Mouse (Mus musculus) MEL-GATA-1-ER (cell line): ENCODE data around the gene Myh10.

Source experiments
- DNase-seq: peaks from one replicate; pipeline ENCODE4 v3.0.0-alpha.2; 2012; ENCODE audit warnings: low read depth; ENCODE audit errors: extremely low read depth

Gene Myh10

GRCm38 (mm10) chr11:68745374-68746200 is 54.2 kb downstream of the Myh10 start:
- DNase-seq: no peak

DNA sequence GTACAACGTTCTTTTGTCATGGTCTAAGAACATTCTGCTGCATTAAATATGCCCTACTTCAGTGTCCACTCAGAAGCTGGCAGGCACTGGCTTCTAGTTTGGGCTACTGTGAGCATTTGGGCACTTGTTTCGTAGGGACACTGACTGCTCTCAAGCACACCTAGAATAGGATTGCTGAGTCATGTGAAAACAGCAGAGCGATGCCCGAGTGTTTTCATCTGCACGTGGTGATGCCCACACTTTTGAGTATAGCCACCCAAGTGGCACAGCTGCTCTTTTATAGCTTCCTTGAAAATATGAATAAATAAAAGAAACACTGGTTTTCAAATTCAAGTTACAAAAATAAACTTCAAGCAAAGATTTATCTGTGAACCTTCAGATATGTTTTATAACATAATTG is 56.8 kb downstream of the Myh10 start:
- DNase-seq: no peak

GRCm38 (mm10) chr11:68750206-68750605 is 58.8 kb downstream of the Myh10 start:
- DNase-seq: no peak

DNA sequence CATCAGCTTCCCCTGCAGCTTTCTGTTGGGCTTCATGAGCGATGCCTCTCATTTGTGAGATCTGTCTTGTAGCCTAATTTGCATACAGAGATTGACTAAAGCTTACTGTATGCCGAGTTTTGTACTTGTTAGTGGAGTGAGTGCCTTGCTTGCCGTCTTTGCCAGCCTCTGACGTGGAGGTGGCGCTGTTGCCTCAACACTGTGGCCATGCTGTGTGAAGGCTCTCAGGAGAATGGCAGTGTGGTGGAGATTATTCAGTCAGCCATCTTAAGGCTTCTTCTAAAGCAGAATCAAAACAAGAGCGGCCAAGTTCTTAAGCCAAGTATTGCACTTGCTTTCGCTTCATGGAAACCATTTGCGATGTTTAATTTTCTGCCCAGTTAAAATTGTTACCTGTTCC is 59.6 kb downstream of the Myh10 start:
- DNase-seq: no peak

DNA sequence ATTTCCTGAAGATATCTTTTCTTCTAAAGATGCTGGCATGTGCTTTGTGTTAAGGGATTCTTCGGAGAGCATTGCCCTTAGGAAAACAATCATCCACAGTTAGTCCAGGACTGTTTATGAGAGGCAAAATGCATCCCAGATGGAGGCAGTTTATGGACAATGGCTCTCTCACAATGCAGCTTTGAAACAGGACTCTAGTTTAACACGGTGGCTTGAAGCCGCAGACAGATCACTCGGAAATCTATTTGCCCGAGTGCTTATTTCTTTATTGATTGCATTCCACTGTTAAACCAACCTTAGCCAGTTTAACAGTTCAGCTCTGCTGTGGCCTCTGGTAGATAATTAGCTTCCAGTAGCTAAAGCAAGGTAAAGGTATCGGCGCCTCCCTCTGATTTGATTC is 62.9 kb downstream of the Myh10 start:
- no peak for DNase-seq

- no peak for DNase-seq
Observed at GRCm38 (mm10) chr11:68756456-68757348, 65.3 kb downstream of the Myh10 start.

DNA sequence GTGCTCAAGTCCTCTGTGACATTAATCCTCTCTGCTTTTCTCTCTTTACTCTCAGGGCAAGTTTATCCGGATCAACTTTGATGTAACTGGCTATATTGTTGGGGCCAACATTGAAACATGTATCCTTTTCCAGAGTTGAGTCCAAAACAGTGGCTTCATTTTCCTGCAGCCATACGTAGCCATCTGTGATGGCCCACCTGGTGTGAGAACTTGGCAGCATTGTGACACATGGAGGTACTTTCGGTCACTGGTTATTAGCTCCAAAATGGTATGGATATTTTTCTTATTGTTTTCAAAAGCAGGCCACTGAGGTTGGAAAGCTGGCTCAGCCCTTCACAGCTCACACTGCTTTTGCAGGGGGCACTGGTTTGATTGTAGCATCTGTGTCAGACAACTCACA is 68.3 kb downstream of the Myh10 start:
- no peak for DNase-seq

DNA sequence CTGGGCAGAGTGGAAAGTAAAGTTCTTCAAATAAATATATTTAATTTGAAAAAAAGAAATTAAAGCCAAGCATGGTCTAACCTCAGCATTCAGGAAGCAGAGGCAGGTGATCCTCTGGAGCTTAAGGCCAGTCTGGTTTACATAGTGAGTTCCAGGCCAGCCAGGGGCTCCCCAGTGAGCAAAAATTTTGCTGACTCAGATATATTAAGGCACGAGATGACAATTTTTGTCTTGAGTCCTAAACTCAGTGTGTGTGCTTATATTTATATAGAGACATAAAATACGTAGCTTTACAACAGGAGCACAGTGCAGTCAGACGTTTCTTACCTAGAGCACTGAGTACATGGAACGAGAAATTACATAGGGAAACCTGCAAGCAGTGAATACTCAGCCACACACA is 69.8 kb downstream of the Myh10 start:
- no peak for DNase-seq

GRCm38 (mm10) chr11:68761664-68762063 is 70.3 kb downstream of the Myh10 start:
- DNase-seq: no peak

DNA sequence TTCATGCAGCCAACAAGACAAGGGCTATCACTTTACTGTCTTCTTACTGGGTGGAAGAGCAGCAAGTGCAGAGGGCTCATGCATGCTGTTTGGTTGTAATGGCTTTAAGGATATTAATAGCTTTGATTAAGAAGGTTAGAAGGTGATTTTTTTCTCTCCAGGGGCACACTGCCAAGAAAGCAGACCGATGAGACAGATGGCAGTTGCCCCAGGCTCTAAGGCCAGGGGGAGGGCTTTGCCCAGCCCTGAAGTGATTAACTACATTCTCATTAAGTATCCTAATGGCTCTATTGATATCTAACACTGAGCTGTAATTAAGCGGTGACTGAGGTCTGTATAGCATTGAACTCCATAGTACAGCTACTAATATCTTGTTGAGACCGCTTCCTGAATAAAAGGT is 73.3 kb downstream of the Myh10 start:
- no peak for DNase-seq

DNA sequence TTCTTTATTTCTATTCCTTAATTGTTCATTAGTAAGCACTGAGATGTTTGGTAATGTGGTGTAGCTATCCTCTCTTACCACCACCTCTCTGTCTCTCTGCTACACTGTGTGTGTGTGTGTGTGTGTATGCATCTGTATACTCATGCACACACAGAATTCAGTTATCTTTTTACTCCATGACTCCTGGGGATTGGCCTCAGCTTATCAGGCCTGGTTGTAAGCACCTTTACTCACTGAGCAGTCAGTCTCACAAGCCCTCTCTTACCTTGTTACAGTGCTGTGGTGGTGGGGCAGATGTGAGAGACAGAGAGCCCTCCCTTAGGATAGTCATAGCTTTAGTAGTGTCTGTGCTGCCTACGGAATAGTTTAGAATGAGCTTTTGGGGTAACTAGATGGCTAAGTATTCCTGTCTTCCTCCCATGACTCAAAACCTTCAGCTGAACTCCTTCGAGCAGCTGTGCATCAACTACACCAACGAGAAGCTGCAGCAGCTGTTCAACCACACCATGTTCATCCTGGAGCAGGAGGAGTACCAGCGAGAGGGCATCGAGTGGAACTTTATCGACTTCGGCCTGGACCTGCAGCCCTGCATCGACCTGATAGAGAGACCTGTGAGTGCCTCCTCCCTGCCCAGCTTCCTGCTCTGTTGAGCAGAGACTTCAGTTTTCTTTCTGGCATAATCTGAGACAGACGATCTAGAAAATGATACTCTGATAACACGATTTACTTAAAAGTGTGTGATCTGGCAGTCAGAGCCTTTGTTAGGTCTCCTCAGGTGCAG is 76.6 kb downstream of the Myh10 start:
- no peak for DNase-seq

- DNase-seq: no peak
Observed at GRCm38 (mm10) chr11:68769770-68770510, 78.6 kb downstream of the Myh10 start.

DNA sequence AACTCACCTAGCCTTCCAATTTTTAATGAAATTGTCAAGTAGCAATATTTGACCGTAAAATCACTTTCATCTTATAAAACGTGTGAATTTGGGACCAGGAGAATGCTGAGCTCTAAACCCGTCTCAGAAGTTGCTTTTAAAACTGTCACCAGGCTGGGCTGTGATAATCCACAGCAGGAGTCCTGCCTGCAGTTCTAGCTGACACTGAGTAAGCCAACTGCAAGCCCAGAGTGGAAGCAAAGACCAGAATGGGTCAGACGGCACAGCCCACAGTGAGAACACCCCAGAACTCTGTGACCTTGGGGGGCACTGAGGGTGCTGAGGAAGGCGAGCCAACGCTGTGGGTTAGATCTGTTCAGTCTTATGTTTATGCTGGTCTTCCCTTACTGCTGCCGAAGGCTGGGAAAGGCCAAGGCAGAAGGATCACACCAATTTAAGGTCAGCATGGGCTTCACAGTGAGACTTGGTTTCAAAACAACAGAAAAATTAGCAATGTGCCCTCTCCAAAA is 84.8 kb downstream of the Myh10 start:
- DNase-seq: no peak

GRCm38 (mm10) chr11:68777933-68778332 is 86.6 kb downstream of the Myh10 start:
- no peak for DNase-seq

DNA sequence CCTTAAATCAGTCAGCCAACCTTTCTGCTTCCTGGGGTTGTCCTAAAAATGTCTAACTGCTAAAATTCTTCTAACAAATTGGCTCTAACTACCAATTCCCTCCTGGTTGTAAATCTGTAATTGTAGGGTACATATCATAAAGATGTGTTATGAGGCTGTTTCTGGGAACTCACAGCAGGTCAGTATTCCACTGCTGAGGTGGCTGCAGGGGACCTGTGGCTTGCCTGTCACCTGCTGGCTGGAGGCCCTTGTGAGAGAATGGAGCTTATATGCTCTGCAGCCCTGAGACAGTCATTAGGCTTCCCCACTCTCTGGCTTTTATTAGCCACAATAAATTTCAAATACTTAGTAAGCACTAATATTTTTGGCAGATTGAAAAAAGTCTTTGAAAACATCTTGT is 87.5 kb downstream of the Myh10 start:
- DNase-seq: no peak

- DNase-seq: no peak
Observed at GRCm38 (mm10) chr11:68779735-68780465, 88.5 kb downstream of the Myh10 start.

- no peak for DNase-seq
Observed at GRCm38 (mm10) chr11:68780466-68781114, 89.2 kb downstream of the Myh10 start.

DNA sequence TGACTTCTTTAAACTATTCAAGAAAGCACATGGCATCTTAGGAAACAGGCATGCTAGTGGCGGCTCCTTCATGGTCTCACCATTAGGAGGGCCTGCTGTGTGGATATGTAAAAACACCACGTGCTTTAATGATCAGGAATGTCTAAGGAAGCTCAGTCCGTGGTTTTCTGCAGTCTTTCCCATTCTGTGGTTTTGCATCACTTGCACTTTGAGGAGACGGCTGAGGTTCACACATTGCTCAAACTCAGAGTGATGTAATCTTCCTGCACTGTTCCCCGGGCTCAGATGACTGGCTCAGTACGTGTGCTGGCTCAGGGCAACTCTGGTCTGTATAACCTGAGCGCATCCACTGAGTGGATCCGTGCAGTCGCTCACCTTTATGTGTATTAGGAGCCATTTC is 91.0 kb downstream of the Myh10 start:
- DNase-seq: no peak

GRCm38 (mm10) chr11:68785813-68786212 is 94.5 kb downstream of the Myh10 start:
- no peak for DNase-seq

GRCm38 (mm10) chr11:68787222-68787621 is 95.9 kb downstream of the Myh10 start:
- no peak for DNase-seq
